ENCODE assay signal across 19 mouse cellular contexts in the genomic region with DNA sequence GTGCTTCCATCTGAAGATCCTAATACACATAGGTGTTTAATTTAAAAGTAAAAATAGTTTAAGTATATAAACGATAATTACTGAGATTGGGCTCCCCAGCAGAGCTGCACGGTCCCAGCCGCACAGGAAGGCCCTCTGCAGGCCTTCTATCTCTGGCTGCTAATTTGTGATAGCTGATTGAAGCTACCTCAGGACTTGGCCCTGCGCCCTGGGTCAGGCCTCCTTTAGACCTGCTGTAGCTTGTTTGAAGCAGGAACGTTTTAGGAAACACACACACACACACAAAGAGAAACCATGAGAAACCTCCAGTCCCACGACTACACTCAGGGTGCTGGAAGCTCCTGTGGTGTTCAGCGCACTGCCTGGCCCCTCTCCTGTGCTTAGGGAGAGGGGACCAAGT.
DNase-seq lines count a peak whose midpoint lies in the region; ATAC-seq and TF ChIP-seq lines count a peak whose summit lies in the region.
"Had no signal": no experiment of that assay in that cellular context is flagged by ENCODE, and none has a peak within 500 bp of the region (broad histone marks: within the 10 kb centered on the region; RNA-seq: fewer than 3 reads in every experiment).

No protein-coding gene starts in this region.

- no peak overlapping the region for H3K4me3 ChIP-seq in midbrain, embryonic 11.5 days (ENCODE audit: low read depth, low read length)
- H3K4me3 ChIP-seq in midbrain, embryonic 13.5 days (replicated peaks) = no peak overlapping the region
- H3K4me3 ChIP-seq in kidney, adult 2 months (ENCODE audit: insufficient read depth, low read depth, low read length) = no peak overlapping the region
- H3K4me3 ChIP-seq: embryonic facial prominence, embryonic 12.5 days; forebrain, embryonic 15.5 days; heart, embryonic 15.5 days; hindbrain, embryonic 13.5 days; intestine, embryonic 15.5 days had no signal

- H3K36me3 ChIP-seq in midbrain, embryonic 11.5 days (ENCODE audit: control insufficient read depth, insufficient read depth, low read length) = no peaks in the 10 kb centered on the region
- H3K36me3 ChIP-seq in midbrain, embryonic 13.5 days = no peaks in the 10 kb centered on the region
- no peaks in the 10 kb centered on the region for H3K36me3 ChIP-seq in kidney, adult 2 months (ENCODE audit: control insufficient read depth, insufficient read depth, low read length)
- H3K36me3 ChIP-seq: embryonic facial prominence, embryonic 12.5 days; forebrain, embryonic 15.5 days; G1E; heart, embryonic 15.5 days; hindbrain, embryonic 13.5 days; intestine, embryonic 15.5 days had no signal

- H3K27ac ChIP-seq in midbrain, embryonic 11.5 days (ENCODE audit: low read depth, low read length) = no peak overlapping the region
- H3K27ac ChIP-seq in midbrain, embryonic 13.5 days = no peak overlapping the region
- no peak overlapping the region for H3K27ac ChIP-seq in kidney, adult 2 months (ENCODE audit: insufficient read depth, low read depth, low read length)
- H3K27ac ChIP-seq: embryonic facial prominence, embryonic 12.5 days; forebrain, embryonic 15.5 days; heart, embryonic 15.5 days; intestine, embryonic 15.5 days had no signal

- WGBS in midbrain, embryonic 11.5 days = 83% methylated on average over 7 of the region's 7 CpGs
- WGBS in midbrain, embryonic 13.5 days = 86% methylated on average over 7 of the region's 7 CpGs
- WGBS in kidney, adult 2 months = 79% methylated on average over 7 of the region's 7 CpGs

- H3K27me3 ChIP-seq in midbrain, embryonic 11.5 days (ENCODE audit: control insufficient read depth, insufficient read depth, low read length) = no peaks in the 10 kb centered on the region
- no peaks in the 10 kb centered on the region for H3K27me3 ChIP-seq in midbrain, embryonic 13.5 days
- H3K27me3 ChIP-seq in kidney, adult 2 months (replicated peaks; ENCODE audit: control insufficient read depth, insufficient read depth, low read length) = no peaks in the 10 kb centered on the region
- H3K27me3 ChIP-seq: forebrain, embryonic 15.5 days; heart, embryonic 15.5 days; intestine, embryonic 15.5 days had no signal

- H3K9ac ChIP-seq in midbrain, embryonic 11.5 days (ENCODE audit: low read length) = no peak overlapping the region
- H3K9ac ChIP-seq in midbrain, embryonic 13.5 days (replicated peaks) = no peak overlapping the region
- H3K9ac ChIP-seq: embryonic facial prominence, embryonic 12.5 days; forebrain, embryonic 15.5 days; heart, embryonic 15.5 days; hindbrain, embryonic 13.5 days; intestine, embryonic 15.5 days had no signal

- TF ChIP-seq POLR2A in kidney, adult 2 months (IDR thresholded peaks at IDR 0.05; ENCODE audit: low read depth, low read length) = no peak

- H3K4me2 ChIP-seq in midbrain, embryonic 11.5 days = no peak overlapping the region
- H3K4me2 ChIP-seq in midbrain, embryonic 13.5 days (replicated peaks) = no peak overlapping the region
- H3K4me2 ChIP-seq: embryonic facial prominence, embryonic 12.5 days; forebrain, embryonic 15.5 days; heart, embryonic 11.5 days; heart, embryonic 15.5 days; hindbrain, embryonic 13.5 days; intestine, embryonic 15.5 days had no signal

- DNase-seq in midbrain, embryonic 11.5 days (ENCODE audit: low spot score, missing footprints) = peak; percentile 65
- DNase-seq in cerebellum, adult 8-10 months = peak; percentile 17
- peak; percentile 60 to 61 for DNase-seq in cerebellum, postnatal 14 days
- no peak for DNase-seq in kidney, adult 2 months
- DNase-seq in urinary bladder, postnatal 25 days (ENCODE audit: low spot score) = no peak
- no peak for DNase-seq in adrenal gland, postnatal 4 days (ENCODE audit: low spot score in 2 of 2)
- DNase-seq: adrenal gland, adult 8-10 months; adrenal gland, postnatal 36 days; heart, adult 18-20 months; heart, postnatal 14 days; kidney, adult 8-10 months had no signal

- TF ChIP-seq CTCF in kidney, adult 2 months (conservative IDR thresholded peaks at IDR 0.05; ENCODE audit: insufficient read depth, insufficient read length, low read depth, low read length) = no peak

- ATAC-seq in midbrain, embryonic 11.5 days (ENCODE audit: low FRiP score) = no peak
- ATAC-seq in midbrain, embryonic 13.5 days = no peak
- ATAC-seq: forebrain, embryonic 15.5 days; intestine, embryonic 15.5 days had no signal

- no peaks in the 10 kb centered on the region for H3K9me3 ChIP-seq in midbrain, embryonic 11.5 days (ENCODE audit: control insufficient read depth, low read length)
- no peaks in the 10 kb centered on the region for H3K9me3 ChIP-seq in midbrain, embryonic 13.5 days
- H3K9me3 ChIP-seq: embryonic facial prominence, embryonic 12.5 days; forebrain, embryonic 15.5 days; heart, embryonic 15.5 days; hindbrain, embryonic 13.5 days; intestine, embryonic 15.5 days had no signal

- H3K4me1 ChIP-seq in midbrain, embryonic 11.5 days (ENCODE audit: control insufficient read depth, insufficient read depth, low read length) = no peaks in the 10 kb centered on the region
- H3K4me1 ChIP-seq in midbrain, embryonic 13.5 days (replicated peaks) = peaks cover 28% of the 10 kb centered on the region
- H3K4me1 ChIP-seq in kidney, adult 2 months (ENCODE audit: control insufficient read depth, insufficient read depth, low read length) = no peaks in the 10 kb centered on the region
- H3K4me1 ChIP-seq: embryonic facial prominence, embryonic 12.5 days; heart, embryonic 15.5 days; intestine, embryonic 15.5 days had no signal

Comparison
In these comparisons a context has a peak if more than half of its experiments do, and no peak if none do; other contexts are left out.
1. DNase-seq: peak in midbrain, embryonic 11.5 days (single experiment), cerebellum, adult 8-10 months (single experiment) and cerebellum, postnatal 14 days (2 of 2); none in kidney, adult 2 months (single experiment), urinary bladder, postnatal 25 days (single experiment) and adrenal gland, postnatal 4 days (0 of 2).